Mouse (Mus musculus) left cerebral cortex, adult 2 months (tissue): ENCODE data around the gene Dck. TPM values are rescaled to one million over a fixed set of nuclear protein-coding genes. Genes with fewer than 3 reads are reported as not detected.

Experiments used
- DNase-seq, 2 experiments: peaks; one replicate each; pipeline ENCODE4 v3.0.0; 2021 to 2022; ENCODE audit warnings: low spot score in 2 of 2, mixed read lengths in 1 of 2; ENCODE audit errors: extremely low spot score in 1 of 2
- H3K27ac ChIP-seq: fragments of 200-600 bp; 2 replicates; pipeline ENCODE4 v1.8.1; 2022
- H3K4me3 ChIP-seq: fragments of 200-600 bp; 2 replicates; pipeline ENCODE4 v1.8.1; 2022
- CTCF ChIP-seq: fragments of 200-600 bp; IDR thresholded peaks from 2 replicates; pipeline ENCODE4 v1.8.1; 2022; ENCODE audit warnings: antibody characterized with exemption, mild to moderate bottlenecking, moderate library complexity
- intact Hi-C: fragments of 180-260 bp; cut with DNase I; formaldehyde crosslinking; loops from one replicate; pipeline ENCODE4 v1.15.1; 2025
- total RNA-seq, 2 experiments: library from RNA; stranded (reverse); gene quantifications; 2 replicates each; pipeline ENCODE4 v1.2.3; 2021

Dck gene
- total RNA-seq, 2 experiments from 2014 or later, result 13.5 to 16.6 TPM

- intact Hi-C loops, result no loop called here
- Histone ChIP-seq H3K4me3 (no peak overlapping the region), H3K27ac (no peak overlapping the region)
- no peak for DNase-seq
- no peak for TF ChIP-seq CTCF
Measured at GRCm38 (mm10) chr5:88830880-88831279, 66.1 kb downstream of the Dck start.

- no peak overlapping the region for H3K27ac ChIP-seq
- no peak overlapping the region for H3K4me3 ChIP-seq
- intact Hi-C loops, result no loop called here
- no peak for DNase-seq
- no peak for TF ChIP-seq CTCF
Measured at GRCm38 (mm10) chr5:88831935-88832334, 67.1 kb downstream of the Dck start.

Other genes starting within 250 kb of the Dck start
- under 1 TPM; 0.47 to 0.66 TPM for gene Jchain, start 237.1 kb upstream of the Dck start, total RNA-seq
- 10 to 100 TPM; 25.8 to 31.5 TPM for gene Utp3, start 210.5 kb upstream of the Dck start, total RNA-seq
- 100 to 1,000 TPM; 175 to 181 TPM for gene Rufy3, start 200.0 kb upstream of the Dck start, total RNA-seq
- 100 to 1,000 TPM in 1 of 2 experiments, 10 to 100 TPM in 1; 92.2 to 107 TPM for gene Grsf1, start 88.8 kb upstream of the Dck start, total RNA-seq
- 10 to 100 TPM; 30.4 to 30.7 TPM for gene Mob1b, start 44.1 kb upstream of the Dck start, total RNA-seq
- 100 to 1,000 TPM; 104 to 119 TPM for gene Slc4a4, start 121.8 kb downstream of the Dck start, total RNA-seq